Mouse (Mus musculus) brain, adult 2 months (tissue): ENCODE measurements around the gene Kdm2b.

Source experiments
- DNase-seq: peaks from one replicate; pipeline ENCODE4 v3.0.0; 2011; ENCODE audit warnings: low read depth, low spot score

The Kdm2b gene

DNA sequence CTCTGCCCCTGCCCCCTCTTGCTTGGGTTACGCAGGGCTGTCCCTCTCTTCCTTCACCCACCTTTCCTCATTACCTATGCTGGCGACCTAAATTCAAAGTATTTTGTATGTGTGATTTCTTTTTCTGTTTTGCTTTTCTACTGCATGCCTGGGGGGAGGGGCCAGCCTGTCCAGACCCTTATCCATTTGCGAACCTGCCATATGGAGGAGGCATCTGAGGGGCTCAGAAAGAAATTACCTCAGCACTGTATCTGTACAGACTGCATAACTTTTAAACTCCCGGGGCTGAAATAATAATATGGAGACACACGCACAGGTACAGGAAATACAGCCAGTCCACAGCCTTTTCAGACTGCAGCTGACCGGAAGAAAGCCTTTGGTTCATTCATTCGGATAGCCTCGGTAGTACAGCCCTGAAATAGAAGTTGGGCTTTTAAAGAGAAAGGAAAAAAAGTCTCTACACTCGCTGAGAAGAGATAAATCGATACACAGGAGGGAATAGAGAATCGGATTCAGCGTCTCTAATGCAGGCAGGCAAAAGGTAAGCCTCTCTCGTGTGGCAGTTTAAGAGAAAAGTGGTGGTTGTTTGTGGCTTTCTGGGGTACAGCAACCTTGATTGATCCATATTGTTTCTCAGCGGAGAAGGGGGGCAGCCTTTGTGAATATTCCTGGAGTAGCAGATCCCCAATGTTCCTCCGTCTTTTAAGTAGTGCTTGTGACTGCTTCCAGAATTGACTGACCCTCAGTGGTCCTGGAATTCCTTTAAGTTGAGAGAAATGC, at the start of gene Kdm2b:
Gene Kdm2b, minus strand, starts transcription at position 273 of the 780 bp plus-strand sequence.
- DNase-seq: peak; percentile 67

DNA sequence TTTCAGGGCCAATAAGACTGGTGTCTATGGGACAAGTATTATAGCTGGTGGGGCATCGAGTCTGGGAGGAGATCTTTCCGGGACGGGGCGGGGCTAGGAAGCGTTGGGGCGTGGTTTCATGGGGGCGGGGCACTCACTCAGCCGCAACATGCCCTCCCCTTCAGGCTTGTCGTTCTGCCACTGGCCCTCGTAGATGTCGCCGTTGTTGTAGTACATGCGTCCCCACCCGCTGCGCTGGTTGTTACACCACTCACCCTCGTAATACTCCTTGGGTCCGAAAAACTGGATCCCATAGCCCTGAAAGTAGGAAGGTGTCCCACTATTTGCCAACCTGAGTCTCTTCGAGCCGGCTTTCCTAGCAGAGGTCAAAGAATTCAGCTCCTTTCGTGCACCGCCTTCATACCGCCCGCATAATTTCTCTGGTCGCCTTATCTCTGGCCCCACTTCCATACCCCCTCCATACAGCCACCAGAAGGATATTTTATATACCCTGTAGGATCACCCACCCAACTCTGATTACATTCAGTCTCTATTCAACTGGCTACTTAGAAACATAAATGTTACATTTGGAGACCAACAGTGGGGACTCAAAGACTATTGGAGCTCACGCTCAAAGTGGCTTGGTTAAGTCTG, 49.6 kb upstream of the Kdm2b start:
- peak; percentile 35 for DNase-seq

DNA sequence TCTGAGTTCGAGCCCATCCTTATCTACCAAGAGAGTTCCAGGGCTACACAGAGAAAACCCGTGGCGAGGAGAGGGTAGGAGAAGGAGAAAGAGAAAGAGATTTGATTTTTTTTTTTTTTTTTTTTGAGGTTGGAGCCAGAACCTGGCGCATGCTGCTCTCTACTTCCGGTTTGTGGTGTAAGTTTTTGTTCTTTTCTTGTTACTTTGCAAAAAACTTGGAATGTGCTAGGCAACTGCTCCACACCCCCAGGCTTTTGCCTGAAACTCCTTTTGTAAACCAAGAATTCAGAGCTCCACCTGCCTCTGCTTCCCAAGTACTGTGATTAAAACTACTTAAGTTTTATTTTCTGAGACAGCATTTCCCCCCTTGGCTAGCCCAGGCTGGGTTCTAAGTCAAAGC, 48.5 kb upstream of the Kdm2b start:
- DNase-seq: no peak

DNA sequence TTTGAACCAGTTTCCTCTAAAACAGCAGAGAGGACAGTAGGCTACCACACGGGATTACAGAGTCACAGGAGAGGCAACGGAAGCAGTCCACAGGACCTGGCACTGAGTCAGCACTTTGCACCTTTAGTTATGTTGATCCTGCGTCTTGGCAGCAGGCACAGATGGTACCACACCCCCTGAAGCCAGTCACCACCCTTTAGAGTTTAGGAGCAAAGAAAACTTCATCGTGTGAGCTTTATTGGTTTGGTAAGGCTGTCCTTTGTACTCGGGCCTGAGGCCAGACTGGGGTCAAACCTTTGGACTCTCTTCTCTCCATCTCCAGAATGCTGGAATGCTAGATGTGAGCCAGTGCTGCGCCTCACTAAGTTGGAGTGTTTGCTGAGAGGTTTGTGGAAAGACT, 45.9 kb upstream of the Kdm2b start:
- no peak for DNase-seq

DNA sequence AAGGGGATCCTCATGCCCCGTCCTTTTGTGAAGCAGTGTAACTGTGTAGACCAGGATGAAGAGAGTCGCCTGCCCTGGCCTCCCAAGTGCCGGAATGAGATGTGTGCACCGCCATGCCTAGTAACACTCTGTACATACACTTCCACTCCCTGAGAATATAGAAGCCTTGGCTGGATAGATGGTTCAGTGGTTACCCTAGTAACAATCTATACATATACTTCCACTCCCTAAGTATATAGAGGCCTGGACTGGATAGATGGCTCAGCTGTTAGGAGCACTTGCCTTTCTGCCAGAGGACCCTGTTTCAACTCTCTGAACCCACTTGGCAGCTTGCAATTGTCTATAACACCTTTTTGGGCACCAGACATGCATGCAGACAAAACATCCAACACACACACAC, 45.5 kb upstream of the Kdm2b start:
- DNase-seq: no peak

DNA sequence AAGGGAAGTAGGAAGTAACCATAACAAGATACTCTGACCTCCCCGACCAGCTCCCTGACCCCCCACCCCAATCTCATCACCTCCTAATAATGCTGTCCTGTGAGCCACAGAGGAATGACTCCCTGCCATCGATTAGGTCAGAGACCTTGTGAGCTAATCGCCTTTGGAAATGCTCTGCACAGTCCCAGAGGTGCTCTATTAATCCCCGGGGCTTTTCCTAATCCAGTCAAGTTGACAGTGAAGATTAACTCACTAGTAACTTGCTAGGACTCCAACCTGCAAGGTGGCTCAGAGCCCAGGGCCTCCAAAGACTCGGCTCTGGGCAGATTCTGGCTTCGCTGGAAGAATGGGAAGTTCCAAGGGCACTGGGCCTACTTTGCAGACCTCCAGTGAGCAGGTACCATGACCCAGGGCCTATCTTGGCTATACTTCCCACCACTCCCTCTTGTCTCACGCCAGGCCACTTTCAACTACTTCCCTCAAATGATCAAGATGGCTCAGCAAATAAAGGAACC, 44.1 kb upstream of the Kdm2b start:
- DNase-seq: no peak

DNA sequence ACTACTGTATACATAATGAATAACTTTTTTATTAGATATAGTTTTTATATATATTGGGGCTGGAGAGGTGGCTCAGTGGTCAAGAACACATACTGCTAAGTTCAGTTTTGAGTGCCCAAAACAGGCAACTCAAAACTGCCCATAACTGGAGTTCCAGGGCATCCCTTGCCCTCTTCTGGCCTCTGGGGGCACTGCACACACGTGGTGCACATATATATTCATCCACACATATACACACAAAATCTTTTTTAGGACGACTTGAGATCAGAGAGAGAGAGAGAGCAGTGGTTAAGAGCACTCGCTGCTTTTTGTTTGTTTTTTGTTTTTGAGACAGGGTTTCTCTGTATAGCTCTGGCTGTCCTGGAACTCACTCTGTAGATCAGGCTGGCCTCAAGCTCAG, 41.7 kb upstream of the Kdm2b start:
- DNase-seq: no peak

DNA sequence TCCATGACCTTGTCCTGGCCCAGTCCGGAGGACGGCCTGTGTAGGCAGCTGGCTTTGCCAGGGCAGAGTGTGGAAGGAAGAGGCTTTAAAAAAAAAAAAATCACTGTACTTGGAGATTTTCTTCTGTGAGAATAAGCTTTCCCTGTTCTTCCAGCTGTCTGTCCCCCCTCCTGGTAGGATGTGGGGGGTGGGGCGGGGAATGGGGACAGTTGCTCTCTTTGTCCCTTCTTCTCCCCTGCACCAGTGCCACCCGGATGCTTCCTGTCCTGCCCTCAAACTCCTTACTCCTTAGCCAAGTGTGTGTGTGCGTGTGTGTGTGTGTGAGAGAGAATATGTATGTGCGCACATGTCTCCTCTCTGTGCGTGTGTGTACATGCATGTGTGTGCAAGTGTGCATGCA, 40.1 kb upstream of the Kdm2b start:
- DNase-seq: no peak

DNA sequence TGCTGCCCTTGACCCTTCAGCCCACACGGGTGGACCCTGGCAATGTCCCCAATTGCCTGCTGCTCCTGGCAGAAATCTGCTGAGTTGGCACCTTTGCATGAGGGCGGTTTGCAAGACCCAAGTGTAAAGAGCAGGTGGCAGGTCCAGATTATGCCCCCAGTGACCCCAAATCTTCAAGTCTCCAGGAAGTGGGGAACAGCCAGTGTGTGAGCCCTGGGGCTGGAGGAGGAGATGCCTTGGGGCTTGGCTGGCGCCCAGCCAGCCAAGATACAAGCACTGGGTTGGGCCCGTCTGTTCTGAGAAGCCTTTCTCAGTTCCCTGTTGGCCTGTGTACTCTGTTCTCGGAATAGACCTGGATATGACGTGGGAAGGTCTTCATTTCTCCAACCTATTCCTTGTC, 37.8 kb upstream of the Kdm2b start:
- no peak for DNase-seq

DNA sequence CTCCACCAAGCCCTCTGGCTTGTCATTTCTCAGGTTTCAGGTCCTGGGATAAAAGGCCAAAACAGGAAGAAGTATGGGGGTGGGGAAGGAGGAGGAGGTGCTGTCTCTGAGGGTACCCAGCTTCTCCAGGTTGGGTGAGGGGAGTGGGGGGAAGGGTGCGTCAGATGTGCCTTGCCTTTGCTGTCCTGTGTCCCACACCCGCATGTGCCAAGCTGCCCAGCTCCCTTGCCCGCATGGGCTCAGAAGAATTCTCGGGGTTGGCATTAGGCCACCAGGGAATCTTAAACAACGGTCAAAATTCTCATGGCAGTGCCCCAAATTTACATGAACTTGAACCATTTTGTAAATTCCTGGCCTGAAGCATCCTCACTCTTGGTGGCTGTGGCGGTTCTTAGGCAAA, 36.8 kb upstream of the Kdm2b start:
- DNase-seq: no peak

DNA sequence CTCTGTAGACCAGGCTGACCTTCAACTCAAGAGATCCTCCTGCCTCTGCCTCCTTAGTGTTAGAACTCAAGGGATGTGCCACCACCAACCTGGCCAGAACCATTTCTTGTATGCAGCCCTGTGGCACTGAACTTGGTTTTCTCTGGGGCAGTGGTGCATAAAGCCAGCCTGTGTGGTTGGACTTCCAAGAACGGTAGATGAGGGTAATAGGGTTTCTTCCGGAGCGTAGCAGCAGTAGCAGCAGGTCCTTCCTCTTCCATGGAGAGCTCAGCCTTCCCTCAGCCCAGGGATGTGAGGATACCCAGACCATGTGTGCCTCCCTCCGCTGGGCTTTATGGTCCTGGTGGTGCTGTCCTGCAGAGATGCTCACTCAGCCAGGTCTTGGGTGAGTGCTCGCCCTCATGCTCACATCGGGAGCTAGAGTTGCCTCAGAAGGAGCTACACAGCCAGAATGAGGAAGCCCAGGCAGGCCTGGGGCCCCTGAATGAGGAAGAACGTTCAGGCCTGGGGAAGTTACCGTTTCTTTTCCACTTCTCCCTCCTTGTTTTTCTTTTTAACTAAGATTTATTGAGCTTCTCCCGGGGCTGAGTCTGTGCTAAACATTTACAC, 35.4 kb upstream of the Kdm2b start:
- no peak for DNase-seq

DNA sequence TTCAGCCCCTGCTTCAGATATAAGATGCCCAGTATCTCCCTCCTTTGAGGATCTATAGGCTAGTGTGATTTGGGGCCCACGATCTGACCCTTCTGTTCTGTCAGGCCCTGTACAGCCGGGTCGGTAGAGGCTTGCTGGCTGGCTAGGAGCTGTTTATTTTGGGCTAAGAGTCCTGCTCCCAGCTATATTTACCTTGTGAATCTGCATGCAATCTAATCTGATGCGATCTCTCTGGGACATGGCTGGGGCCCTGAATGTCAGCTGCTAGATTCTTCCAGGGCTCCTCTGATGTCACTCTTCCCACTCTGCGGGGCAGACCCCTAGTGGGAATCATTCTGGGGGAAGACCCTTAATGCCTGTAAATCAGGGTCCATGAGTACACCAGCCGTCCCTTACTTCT, 34.7 kb upstream of the Kdm2b start:
- DNase-seq: no peak

DNA sequence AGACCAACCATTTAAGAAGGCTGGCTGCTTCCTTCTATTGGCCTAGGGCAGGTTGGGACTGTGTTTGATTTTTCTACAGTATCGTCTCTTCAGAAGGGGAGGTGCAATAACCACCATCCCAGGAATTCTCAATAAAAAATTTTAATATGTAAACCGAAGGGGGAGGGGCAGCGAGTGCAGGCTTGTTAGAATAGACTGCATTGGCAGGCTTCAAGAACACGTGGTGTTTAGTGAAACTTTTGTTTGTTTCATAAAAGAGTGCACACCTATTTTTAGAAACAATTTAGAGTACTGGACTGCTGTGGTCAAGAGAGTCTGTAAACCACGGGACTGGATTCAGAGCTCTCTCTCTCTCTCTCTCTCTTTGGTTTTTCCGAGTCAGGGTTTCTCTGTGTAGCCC, 33.4 kb upstream of the Kdm2b start:
- DNase-seq: no peak

DNA sequence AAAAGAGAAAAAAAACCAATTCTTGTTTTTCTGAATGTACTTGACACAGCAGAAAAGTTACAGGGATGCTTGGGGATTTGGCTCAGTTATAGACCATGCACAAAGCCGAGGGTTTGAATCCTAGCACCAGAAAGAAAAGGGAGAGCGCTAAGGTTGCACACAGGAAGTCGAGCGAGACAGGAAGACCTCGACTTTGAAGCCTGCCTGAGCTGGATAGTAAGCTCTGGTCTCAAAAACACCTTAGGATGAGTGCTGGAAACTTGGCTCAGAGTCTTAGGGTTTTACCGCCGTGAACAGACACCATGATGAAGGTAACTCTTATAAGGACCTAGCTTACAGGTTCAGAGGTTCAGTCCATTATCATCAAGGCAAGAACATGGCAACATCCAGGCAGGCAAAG, 31.8 kb upstream of the Kdm2b start:
- DNase-seq: no peak

DNA sequence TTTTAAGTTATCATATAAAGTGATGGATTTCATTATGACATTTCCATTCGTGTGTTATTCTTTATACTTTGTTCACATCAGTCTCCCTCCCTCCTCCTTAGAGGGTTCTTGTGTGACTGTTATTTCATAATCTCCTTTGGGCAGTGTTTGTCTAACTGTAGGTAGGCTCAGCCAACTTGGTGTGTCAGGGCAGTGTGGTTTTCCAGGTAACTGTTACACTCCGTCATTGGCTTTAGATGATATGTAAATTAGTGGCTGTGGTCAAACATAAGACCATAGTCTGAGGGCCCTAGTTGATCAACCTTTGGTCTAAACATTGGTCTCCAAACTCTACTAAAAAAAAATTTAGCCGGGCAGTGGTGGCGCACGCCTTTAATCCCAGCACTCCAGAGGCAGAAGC, 30.8 kb upstream of the Kdm2b start:
- DNase-seq: no peak

DNA sequence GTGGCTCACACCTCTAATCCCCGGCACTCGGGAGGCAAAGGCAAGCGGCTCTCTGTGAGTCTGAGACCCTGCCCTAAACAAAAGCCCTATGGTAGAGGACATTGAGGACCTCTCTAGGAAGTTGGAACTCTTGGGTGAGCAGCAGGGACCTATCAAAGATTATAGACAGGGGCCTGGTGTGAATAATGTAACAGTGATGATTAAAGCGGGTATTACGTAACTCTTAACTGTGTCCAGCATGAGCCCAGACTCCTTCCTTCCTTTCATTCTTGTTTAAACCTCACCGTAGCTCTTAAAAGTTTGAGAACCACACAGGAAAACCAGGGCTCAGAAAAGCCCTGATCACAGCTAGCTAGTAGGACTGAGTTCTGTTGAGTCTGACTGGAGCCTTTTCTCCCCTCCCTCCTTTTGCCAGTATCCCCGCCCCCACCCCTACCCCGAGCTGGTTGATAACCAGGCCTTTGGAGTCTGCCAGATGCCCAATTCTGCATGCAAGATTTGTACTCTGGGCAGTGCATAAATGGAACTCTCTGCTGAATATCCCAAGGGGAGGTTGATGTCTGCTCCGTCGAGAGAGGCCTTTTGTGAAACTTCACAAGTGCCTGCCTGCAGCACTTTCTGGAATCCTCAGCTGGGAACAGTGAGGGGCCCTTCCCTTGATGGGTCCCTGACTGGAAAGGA, 29.9 kb upstream of the Kdm2b start:
- DNase-seq: peak; percentile 51

DNA sequence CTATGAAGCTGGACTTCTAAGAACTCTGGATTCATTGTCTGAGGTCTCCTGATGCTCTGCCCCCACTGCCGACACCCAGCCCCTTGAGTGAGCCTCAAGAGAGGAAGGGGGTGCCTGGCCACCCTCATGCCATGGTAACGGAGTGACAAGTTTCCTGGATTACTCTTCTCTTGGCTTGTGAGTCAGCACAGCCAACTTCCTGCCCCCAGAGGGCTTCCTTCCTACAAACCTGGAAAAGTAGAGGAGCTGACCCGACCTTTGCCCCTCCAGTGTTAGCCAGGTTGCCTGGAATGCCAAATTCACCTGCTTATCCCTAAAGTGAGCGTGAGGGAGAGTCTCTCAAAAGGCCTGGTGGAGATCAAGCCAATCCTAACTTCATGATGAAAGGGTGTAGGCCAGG, 27.9 kb upstream of the Kdm2b start:
- no peak for DNase-seq

DNA sequence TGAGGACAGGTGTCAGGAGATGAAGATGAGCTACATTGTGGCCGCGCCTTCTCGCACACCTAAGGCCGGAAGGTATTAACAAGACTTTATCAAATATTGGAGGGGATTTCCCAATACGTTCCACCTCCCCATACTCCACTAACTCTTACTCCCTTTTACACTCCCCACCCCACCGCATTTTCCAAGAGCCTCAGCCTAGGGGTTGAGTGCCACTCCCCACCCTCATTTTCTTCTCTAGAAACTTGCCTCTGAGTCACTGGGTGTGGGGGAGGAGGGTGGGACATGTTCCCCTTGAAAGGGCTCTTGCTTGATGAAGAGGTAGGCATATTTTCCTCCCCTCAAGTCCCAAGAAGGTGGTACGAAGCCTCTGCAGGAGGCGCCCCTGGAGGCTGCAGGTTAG, 26.3 kb upstream of the Kdm2b start:
- DNase-seq: peak; percentile 58

DNA sequence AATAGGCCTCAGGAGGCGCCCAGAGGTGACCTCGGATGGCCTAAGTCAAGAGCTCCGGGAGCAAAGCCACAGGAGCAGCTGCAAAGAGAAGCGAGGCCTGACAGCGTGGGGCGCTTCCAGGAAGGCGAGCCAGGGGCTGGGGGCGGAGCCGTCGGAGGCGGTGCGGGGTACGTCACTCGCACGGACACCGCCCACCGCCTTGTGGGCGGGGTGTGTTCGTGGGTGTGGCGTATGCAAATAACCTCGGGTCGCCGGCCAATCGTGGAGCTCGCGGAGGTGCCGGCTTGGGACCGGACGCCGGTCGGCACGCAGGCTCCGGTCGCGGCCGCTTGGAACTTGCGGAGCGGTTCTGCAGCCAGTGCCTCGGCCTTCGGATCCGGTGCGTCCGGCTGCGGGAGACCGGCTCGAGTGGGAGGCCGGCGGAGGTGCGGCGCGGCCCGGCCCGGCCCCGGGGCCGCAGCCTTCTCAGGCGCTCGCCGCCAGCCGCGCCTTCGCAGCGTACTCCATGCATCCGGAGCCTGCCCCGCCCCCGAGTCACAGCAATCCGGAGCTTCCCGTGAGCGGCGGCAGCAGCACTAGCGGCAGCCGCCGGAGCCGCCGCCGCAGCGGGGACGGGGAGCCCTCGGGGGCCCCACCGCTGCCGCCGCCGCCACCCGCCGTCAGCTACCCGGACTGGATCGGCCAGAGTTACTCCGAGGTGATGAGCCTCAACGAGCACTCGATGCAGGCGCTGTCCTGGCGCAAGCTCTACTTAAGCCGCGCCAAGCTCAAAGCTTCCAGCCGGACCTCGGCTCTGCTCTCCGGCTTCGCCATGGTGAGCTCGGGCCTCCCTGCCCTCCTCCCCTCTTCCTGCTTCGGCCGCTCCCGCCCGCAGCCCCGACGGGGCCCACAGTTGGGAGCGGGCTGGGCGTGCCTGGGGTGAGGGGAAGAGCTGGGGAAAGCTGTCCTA, 25.4 kb upstream of the Kdm2b start, which contains the start of gene Orai1:
Gene Orai1, plus strand, starts transcription at position 322 of the 949 bp plus-strand sequence.
- peak; percentile 99 for DNase-seq

DNA sequence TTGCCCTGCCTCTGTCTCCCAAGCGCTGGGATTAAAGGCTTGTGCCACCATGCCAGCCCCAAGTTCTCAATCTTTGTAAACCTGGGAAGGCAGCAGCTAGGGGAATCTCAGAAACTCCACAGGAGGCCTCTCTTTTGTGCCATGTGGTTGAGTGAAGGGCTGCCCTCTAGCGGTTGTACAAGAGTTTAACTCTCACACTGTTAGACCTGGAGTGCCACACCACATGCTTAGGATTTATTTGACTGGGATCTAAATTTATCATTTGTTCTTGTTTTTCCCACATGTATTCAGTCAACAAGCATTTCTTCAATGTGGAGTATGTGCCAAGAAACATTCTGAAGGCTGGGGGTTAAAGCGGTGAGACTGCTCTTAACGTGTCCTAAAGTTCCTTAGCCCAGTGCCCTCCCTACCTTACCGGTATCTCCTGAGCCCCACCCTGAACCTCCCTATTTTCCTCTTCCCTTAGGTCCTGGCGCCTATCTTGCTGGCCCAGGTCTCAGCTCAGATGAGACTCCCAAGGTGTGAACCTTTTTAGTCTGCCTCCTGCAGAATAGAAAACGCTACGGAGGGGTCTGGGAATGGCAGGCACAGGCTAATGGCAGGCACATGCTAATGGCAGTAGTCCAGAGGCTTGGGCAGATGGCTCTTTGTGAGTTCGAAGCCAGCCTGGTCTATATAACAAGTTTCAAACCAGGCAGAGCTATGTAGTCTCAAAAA, 24.1 kb upstream of the Kdm2b start:
- peak; percentile 92 for DNase-seq
